Mouse (Mus musculus) liver, embryonic 14.5 days (tissue): ENCODE measurements around the gene Clpb. TPM values are rescaled to one million over a fixed set of nuclear protein-coding genes. Genes with fewer than 3 reads are reported as not detected.
A peak's percentile ranks its signal among the peaks of the same experiment; 100 is the strongest.

Experiments used
- ATAC-seq: fragments of 200-750 bp; cut with Nextera tagmentation; 2 replicates; pipeline ENCODE4 v1.8.0; 2017; ENCODE audit warnings: moderate number of reproducible peaks, mild to moderate bottlenecking, moderate library complexity; ENCODE audit not compliant: insufficient read depth
- DNase-seq, 3 experiments: peaks; one replicate each; pipeline ENCODE4 v3.0.0-alpha.2; 2012 to 2013; ENCODE audit warnings: low read depth in 3 of 3, low spot score in 3 of 3
- H3K27ac ChIP-seq: fragments of 300-500 bp; sonication (generic); 2 replicates; pipeline ENCODE4 v1.5.1; 2014; ENCODE audit warnings: moderate library complexity, mild to moderate bottlenecking, control low read depth, inconsistent platforms
- H3K27me3 ChIP-seq: fragments of 300-500 bp; sonication (generic); 2 replicates; pipeline ENCODE4 v1.6.1; 2014; ENCODE audit warnings: mild to moderate bottlenecking, low read length, moderate library complexity; ENCODE audit not compliant: control insufficient read depth, insufficient read depth
- H3K36me3 ChIP-seq: fragments of 300-500 bp; sonication (generic); replicated peaks from 2 replicates; pipeline ENCODE4 v1.6.1; 2014; ENCODE audit warnings: low read depth; ENCODE audit not compliant: control insufficient read depth, insufficient read depth
- H3K4me1 ChIP-seq, 2 experiments: fragments of 200-500 bp in 1 of 2; fragments of 300-500 bp in 1 of 2; sonication (generic) in 1 of 2; replicated peaks; 2 replicates each; pipeline ENCODE4 v1.6.1; 2012 to 2014; ENCODE audit warnings: antibody characterized with exemption in 1 of 2, inconsistent platforms in 1 of 2, low read length in 1 of 2; ENCODE audit not compliant: control insufficient read depth in 2 of 2, insufficient read depth in 2 of 2
- H3K4me2 ChIP-seq: fragments of 300-500 bp; sonication (generic); 2 replicates; pipeline ENCODE4 v1.6.1; 2014; ENCODE audit warnings: low read depth, mild to moderate bottlenecking, control low read depth, moderate library complexity
- H3K4me3 ChIP-seq, 2 experiments: fragments of 200-500 bp in 1 of 2; fragments of 300-500 bp in 1 of 2; sonication (generic) in 1 of 2; 2 replicates each; pipeline ENCODE4 v1.5.1; 2012 to 2014; ENCODE audit warnings: low read depth in 2 of 2, low read length in 2 of 2, mild to moderate bottlenecking in 2 of 2, control low read depth in 1 of 2, inconsistent platforms in 1 of 2, moderate library complexity in 1 of 2; ENCODE audit not compliant: insufficient read depth in 1 of 2
- H3K9ac ChIP-seq: fragments of 300-500 bp; sonication (generic); replicated peaks from 2 replicates; pipeline ENCODE4 v1.6.1; 2014; ENCODE audit warnings: mild to moderate bottlenecking, control low read depth, moderate library complexity
- H3K9me3 ChIP-seq: fragments of 300-500 bp; sonication (generic); 2 replicates; pipeline ENCODE4 v1.6.1; 2016; ENCODE audit warnings: low read length, mixed read lengths; ENCODE audit not compliant: control insufficient read depth
- CTCF ChIP-seq: IDR thresholded peaks from 2 replicates; pipeline ENCODE4 v1.5.1; 2016; ENCODE audit warnings: antibody characterized with exemption, low read depth, control low read depth
- EP300 ChIP-seq: IDR thresholded peaks from 2 replicates; pipeline ENCODE4 v1.6.1; 2016; ENCODE audit warnings: antibody characterized with exemption, low read depth
- WGBS: fragments of 180-500 bp; shearing (Covaris S2); extraction: QIAGEN DNeasy Blood & Tissue Kit; methylation state at CpG from one replicate; pipeline ENCODE4 v1.1.7; 2014; ENCODE audit not compliant: insufficient replicate concordance; 5-methylcytosine and 5-hydroxymethylcytosine counted together
- polyA plus RNA-seq, 2 experiments: library from polyadenylated mRNA; depleted of rRNA in 1 of 2; stranded (reverse) in 1 of 2; unstranded in 1 of 2; fragments of >200 nt; fragmentation: Nextera tagmentation in 1 of 2; extraction: Ambion mirVana in 1 of 2; gene quantifications; 2 replicates each; pipeline versions ENCODE4 v1.2.1 to v1.2.3; 2012 to 2014

The Clpb gene
- polyA plus RNA-seq, 2 experiments: 8.3 to 18.7 TPM

GRCm38 (mm10) chr7:101696931-101697723 is 33.7 kb downstream of the Clpb start:
- DNase-seq: peak; percentile 19 to 56 (median 52)
- peak; percentile 91 for ATAC-seq
- H3K27ac ChIP-seq: no peak overlapping the region
- no peak overlapping the region; the same call in 1 of the 2 replicates for H3K4me2 ChIP-seq
- 0 out of 2 replicates have a peak overlapping the region, but pooled peaks have one; percentile 4 for H3K9ac ChIP-seq
- H3K4me1 ChIP-seq: peaks cover 11 to 19% of the 10 kb centered on the region in 2 experiments
- no peaks in the 10 kb centered on the region for H3K27me3 ChIP-seq
- 45% methylated on average over 10 of the region's 10 CpGs for WGBS
- H3K4me3 ChIP-seq: no peak overlapping the region
- peak; percentile 80 for TF ChIP-seq EP300
- no peak for TF ChIP-seq CTCF
- no peaks in the 10 kb centered on the region for H3K36me3 ChIP-seq
- H3K9me3 ChIP-seq: no peaks in the 10 kb centered on the region

DNA sequence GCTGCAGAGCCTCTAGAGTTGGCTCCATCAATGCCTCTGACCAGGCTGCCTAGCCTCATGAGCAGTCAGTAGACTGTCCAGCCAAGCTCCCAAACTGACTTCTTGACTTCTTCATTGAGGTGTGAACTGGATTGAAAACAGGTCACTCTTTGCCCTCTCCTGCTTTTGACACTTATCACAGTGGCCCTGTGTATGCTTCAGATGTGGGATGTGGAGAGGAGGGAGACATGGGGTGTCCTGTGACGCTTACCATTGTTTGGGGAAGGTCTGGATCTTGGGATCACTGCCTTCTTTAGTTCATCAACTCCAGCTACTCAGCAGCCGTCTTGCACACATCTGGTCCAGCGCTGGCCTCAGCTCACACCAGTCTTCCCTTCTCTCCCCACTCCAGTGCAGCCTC is 36.9 kb downstream of the Clpb start:
- WGBS: 59% methylated on average over 3 of the region's 3 CpGs
- Histone ChIP-seq H3K9me3 (no peaks in the 10 kb centered on the region), H3K9ac (no peak overlapping the region), H3K4me3 (no peak overlapping the region), H3K27me3 (no peaks in the 10 kb centered on the region), H3K36me3 (no peaks in the 10 kb centered on the region), H3K4me2 (no peak overlapping the region), H3K27ac (no peak overlapping the region), H3K4me1 (peaks cover 11 to 19% of the 10 kb centered on the region in 2 experiments)
- TF ChIP-seq CTCF (no peak), EP300 (no peak)
- no peak for DNase-seq
- ATAC-seq: no peak

DNA sequence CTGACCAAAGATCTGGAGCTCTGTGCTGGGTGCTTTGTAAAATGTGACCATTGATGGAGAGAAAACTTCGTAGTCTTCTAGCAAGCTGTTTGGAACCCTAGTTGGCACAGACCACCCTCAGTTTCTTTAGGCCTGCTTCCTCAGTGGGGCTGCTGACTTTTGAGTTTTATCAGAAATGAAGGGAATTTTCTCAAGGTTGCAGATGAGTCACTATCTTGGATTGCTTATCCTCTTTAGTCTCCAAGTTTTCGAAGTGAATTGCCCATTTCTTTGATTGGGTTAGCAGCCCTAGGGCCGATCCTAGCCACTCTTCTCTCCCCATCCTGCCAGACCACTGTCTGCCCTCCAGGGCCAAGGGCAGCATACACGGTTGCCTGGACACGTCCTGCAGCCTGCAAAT is 39.3 kb downstream of the Clpb start:
- DNase-seq: no peak
- Histone ChIP-seq H3K36me3 (no peaks in the 10 kb centered on the region), H3K4me3 (no peak overlapping the region), H3K9me3 (no peaks in the 10 kb centered on the region), H3K27ac (no peak overlapping the region), H3K4me1 (peaks cover 2 to 8% of the 10 kb centered on the region in 2 experiments; a peak in 3 of 4 replicates), H3K4me2 (no peak overlapping the region), H3K27me3 (no peaks in the 10 kb centered on the region), H3K9ac (no peak overlapping the region)
- TF ChIP-seq EP300 (no peak), CTCF (no peak)
- ATAC-seq: no peak
- 65% methylated on average over 5 of the region's 5 CpGs for WGBS

GRCm38 (mm10) chr7:101709586-101709985 is 46.2 kb downstream of the Clpb start:
- 76% methylated on average over 3 of the region's 3 CpGs for WGBS
- Histone ChIP-seq H3K27ac (no peak overlapping the region), H3K9me3 (no peaks in the 10 kb centered on the region), H3K4me3 (no peak overlapping the region), H3K36me3 (no peaks in the 10 kb centered on the region), H3K4me1 (no peaks in the 10 kb centered on the region), H3K27me3 (no peaks in the 10 kb centered on the region), H3K4me2 (no peak overlapping the region), H3K9ac (no peak overlapping the region)
- ATAC-seq (no peak), DNase-seq (no peak)
- TF ChIP-seq EP300: no peak
- no peak for TF ChIP-seq CTCF

DNA sequence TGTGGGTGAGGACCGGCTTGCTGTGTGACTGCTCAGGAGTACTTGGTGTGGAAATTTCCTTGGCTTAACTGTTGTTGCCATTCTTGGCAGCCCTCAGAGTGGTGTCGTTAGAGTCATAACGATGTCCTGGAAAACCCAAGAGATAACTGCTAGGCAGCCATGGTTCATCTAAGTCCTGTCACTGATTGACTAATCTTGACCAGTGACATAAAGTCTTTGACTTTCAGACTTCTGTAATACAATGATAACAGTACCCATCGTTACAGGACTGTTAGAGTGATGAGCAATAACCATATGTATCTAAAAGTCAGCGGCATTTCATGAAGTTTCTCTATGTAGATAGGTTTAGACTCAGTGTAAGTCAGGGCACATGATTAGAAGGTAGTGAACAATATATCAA is 46.8 kb downstream of the Clpb start:
- Histone ChIP-seq H3K4me3 (no peak overlapping the region), H3K9ac (no peak overlapping the region), H3K4me1 (no peaks in the 10 kb centered on the region), H3K9me3 (no peaks in the 10 kb centered on the region), H3K4me2 (no peak overlapping the region), H3K27ac (no peak overlapping the region), H3K36me3 (no peaks in the 10 kb centered on the region), H3K27me3 (no peaks in the 10 kb centered on the region)
- TF ChIP-seq CTCF: no peak
- no peak for TF ChIP-seq EP300
- WGBS: 33% methylated on average over 5 of the region's 5 CpGs
- DNase-seq: no peak
- no peak for ATAC-seq
